Mouse (Mus musculus) gastrocnemius, postnatal 25 days (tissue): ENCODE results near the gene Dad1. TPM values are rescaled to one million over a fixed set of nuclear protein-coding genes. Genes with fewer than 3 reads are reported as not detected.

Experiments
- DNase-seq: peaks from one replicate; pipeline ENCODE4 v3.0.0; 2022
- total RNA-seq, 2 experiments: library from RNA; stranded (reverse); gene quantifications; 1 replicate in 1 of 2; 2 replicates in 1 of 2; pipeline ENCODE4 v1.2.3; 2021

The Dad1 gene
- total RNA-seq, 2 experiments from 2014 or later = 61.6 to 75.4 TPM

DNA sequence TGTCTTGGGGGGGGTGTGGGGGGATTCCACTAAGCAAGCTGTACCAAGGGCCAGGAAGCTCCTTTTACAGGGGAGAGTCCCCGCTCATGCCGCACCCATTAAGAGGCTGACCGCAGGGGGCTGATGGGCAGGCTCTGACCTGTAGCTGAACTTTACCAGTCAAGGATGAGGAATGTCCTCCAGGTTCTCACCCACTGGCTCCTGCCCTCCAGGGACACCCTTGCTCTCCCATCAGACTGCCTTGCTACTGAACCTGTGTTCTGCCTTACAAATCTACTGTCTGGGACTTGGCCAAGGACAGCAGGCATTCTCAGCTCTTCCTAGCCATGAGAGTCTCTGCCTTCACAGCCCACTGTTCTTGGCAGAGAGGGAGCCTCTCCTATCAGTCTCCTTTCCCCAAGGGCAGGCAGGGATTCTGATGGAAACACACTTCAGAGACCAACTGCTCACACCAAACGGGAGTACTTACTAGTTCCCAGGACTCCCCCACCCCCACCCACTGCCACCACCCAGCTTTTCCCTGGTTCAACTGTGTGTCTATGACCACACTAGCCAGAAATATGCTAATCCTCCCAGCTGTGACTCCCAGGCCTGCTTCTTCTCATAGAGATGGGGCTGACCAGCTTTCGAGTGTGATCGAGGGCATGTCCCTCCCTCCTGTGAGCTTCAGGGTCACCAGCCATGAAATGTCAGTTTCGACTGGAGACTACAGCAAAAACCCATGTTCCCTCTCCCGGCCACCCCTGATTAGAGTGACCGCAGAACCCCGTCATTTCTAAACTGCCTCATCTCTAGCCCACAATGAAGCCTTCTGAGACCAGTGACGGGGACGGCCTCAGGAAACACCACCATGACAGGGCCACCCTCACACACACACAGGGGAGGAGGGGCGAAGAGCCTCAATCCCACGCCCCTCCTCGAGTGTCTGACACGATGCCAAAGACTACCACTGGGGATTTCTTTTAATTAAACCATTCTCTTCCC, 29.1 kb downstream of the Dad1 start:
- DNase-seq = no peak

DNA sequence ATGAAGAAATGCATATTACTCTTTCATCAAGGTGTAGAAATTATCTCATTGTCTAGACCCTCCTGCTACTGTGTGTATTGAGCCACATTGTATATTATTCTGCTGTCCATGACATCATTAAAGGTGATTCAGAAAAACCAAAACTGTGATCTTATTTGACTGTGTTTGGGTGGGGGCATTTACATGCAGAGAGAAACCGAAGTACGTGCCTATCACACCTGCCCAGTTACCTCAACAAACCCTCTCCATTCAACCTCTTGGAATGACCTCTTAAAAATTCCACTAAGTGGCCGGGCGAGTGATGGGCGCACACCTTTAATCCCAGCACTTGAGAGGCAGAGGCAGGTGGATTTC, 29.9 kb downstream of the Dad1 start:
- no peak for DNase-seq

DNA sequence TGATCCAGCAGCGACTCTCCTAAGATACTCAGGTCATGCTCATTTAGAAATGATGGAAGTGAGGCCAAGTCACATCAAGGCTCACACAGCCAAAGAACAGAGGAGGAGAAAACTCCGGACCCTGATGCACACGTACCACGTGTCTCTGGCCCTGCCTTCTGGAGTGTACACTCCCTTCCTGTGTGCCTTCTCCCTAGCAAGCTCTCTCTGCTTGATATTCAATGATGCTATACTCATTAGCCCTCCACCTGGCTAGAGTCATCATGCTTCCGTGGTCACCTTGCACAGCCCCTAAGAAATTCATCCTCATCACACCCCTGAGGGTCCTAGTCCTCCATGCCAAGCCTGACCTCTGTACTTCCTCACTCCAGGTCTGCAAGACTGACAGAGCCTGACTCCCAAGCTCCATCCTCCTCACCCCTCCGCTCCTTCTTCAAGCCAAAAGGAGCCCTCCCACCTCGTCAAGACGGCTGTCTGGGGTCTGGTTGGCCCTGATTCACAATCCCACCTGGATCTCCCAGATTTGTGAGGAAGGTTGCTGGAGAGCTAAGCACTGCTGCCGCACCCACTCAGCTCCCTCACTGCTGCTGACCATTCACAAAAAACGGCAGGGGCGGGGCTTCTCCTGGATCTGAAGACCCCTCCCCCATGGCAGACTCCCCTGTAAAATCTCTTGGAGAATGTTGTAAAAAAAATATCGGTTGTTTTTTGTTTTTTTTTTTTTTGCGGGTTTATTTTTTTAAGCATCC, 30.4 kb downstream of the Dad1 start:
- no peak for DNase-seq

- DNase-seq = no peak
Measured at GRCm38 (mm10) chr14:54222289-54222727, 31.6 kb downstream of the Dad1 start.

DNA sequence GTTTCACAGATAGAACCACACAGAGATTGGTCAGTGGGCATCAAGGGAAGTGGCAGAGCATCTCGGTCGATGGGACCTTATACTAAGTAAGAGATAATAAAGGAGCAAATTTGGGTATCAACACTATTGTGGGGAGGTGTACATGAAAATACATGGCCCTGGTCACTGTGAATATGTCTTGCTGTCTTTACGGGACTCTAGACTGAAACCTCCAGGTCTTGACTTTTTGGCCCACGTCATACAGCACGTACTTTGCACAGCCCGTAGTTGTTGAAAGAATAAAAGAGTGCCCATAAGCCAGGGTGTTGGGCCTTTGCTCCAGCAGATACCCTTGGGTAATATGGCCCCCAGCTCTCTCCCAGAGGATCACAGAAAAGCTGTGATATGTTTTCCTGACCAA, 32.3 kb downstream of the Dad1 start:
- DNase-seq = no peak

DNA sequence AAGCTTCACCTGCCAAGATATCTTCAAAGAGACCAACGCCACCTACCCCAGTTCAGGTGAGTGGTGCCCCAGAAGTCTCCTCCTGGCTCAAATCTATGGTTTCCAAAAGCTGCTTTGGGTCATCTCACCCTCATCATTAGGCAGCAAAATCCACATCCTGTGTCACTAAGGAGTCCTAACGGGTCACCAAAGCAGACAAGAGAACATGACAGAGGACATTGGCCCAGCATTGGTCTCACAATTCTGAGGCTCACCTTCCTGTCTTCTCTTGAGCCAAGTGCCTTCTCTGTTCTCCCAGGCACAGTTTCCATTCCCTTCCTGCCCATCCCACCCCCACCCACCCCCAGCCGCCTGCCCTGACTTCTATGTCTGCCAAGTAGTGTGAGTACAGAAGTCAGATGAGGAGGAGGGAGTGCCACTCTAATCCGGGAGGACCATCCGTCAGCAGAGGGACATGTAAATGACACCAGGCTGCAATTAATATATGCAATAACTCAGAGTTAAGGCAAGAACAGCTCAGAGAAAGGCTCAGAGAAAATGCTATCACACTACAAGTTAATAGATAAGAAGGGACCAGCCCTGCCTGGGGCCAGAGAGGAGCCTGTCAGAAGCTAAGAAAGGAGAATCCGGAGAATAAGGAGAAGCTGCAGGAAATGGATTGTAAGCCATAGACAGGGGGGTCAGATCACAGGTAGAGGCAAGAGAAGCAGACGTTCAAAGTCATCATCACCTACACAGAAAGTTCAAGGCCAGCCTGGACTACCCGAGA, 33.0 kb downstream of the Dad1 start:
- DNase-seq = no peak

GRCm38 (mm10) chr14:54219849-54220248, 34.1 kb downstream of the Dad1 start:
- DNase-seq = no peak

GRCm38 (mm10) chr14:54219256-54219655, 34.6 kb downstream of the Dad1 start:
- no peak for DNase-seq

GRCm38 (mm10) chr14:54218721-54219120, 35.2 kb downstream of the Dad1 start:
- DNase-seq = no peak

- no peak for DNase-seq
Measured at GRCm38 (mm10) chr14:54218233-54218632, 35.7 kb downstream of the Dad1 start.

DNA sequence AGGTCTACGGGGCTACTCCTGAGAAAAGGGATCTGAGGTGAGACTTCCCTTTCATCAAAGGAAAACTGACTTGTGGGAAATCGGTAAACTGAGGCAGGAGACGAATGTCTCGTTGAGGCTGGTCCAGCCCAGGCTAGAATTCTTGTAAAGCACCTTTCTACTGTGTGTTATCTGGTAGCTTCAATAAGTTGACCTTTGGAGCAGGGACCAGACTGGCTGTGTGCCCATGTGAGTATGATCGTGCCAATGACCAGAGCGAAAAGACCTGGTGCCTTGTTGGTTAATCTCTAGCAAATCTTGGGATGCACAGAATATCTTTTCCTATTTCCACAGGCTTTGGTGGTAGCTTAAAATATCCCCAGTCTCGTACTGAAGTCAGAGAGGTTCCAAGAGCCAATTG, 37.8 kb downstream of the Dad1 start:
- DNase-seq = no peak

DNA sequence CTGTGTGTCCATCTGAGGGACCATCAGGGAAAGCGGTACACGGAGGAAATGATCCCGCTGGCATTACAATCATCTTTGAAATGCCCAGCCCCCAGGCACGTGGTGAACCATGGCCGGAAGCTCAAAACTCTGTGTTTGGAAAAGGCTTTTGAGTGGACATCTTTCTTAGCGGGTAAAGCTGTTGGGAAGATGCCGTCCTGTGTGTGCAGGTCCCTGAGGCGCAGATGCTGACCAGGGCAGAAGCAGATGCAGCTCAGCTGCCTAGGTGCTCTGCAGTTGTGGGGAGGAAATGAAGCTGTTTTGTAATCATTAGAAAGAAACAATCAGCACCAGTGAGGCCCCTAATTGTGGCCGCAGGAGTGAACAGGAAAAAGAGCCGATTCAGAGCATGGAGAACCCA, 39.0 kb downstream of the Dad1 start:
- DNase-seq = no peak

- no peak for DNase-seq
Measured at GRCm38 (mm10) chr14:54214477-54214876, 39.4 kb downstream of the Dad1 start.

DNA sequence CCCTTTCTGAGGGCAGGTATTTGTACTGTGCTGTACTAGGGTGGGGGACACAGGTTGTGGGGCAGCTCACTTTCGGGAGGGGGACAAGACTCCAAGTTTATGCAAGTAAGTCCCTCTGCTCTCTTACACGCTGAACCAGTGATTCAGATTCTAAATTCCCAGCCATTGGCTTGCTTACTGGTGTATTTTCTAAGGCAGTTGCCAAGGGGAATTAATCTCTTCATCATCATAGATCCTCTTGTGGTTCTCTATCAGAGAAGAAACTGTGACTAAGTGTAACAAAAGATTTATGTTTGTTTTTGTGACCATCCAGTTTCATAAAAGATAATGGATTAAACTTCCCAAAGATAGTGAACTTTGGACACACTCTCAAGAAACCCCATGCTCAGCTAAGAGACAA, 40.2 kb downstream of the Dad1 start:
- no peak for DNase-seq

- DNase-seq = no peak
Measured at GRCm38 (mm10) chr14:54211755-54212154, 42.1 kb downstream of the Dad1 start.

DNA sequence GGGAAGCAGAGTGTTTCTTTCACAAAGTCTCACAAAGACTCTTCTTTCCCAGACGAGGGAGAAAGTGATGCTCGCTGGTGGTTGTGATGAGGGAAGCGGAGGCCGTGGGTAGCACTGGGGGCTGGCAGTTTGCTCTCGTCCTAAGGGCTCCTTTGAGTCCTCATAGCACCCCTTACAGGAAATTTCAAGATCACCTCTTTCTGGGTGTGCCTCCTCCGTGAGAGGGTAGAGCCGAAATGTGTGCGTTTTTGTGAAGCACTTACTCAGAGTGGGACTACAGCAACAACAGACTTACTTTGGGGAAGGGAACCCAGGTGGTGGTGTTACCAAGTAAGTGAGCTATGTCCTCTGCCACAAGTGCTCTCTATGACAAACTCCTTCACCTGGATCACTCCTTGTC, 42.7 kb downstream of the Dad1 start:
- DNase-seq = no peak

DNA sequence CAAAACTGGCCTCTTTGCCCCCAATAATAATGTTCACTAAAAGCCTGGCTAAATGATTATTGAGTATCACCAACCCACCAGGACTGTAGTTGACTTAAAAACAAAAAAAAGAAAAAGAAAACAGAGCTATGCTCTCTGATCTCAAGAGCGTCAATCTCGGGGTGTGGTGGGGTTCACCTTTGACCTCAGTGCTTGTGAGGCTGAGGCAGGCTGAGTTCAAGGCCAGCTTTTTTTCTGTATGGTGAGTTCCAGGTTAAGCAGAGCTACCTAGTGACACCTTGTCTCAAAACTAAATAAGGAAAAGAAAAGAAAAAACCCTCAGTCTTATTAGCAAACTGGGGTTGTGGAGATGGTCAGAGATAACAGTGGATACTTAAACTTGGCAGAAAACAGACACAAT, 43.5 kb downstream of the Dad1 start:
- DNase-seq = no peak

DNA sequence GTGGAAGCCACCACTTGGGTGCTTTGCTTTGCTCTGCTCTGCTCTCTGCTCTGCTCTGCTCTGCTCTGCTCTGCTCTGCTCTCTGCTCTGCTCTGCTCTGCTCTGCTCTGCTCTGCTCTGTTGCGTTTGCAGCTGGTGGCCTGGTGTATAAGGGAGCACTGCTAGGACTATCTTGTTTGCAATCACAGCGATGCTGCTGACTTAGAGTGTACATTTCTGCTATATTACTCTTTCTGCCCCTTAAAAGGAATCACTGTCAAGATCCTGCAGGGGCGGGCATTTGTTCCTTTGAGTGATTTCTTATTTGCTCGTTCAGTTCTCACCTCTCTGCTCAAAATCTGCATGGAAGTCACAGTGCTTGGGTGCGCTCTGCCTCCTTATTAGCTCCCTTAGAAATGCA, 44.0 kb downstream of the Dad1 start:
- no peak for DNase-seq

GRCm38 (mm10) chr14:54208741-54209140, 45.2 kb downstream of the Dad1 start:
- no peak for DNase-seq

GRCm38 (mm10) chr14:54207924-54208323, 46.0 kb downstream of the Dad1 start:
- no peak for DNase-seq

- DNase-seq = no peak
Measured at GRCm38 (mm10) chr14:54206750-54207550, 47.0 kb downstream of the Dad1 start.

GRCm38 (mm10) chr14:54206309-54206708, 47.6 kb downstream of the Dad1 start:
- DNase-seq = no peak
